Mouse (Mus musculus) adrenal gland, adult 8-10 months (tissue): ENCODE measurements at regions not wholly inside any gene's neighbourhood (a gene's known extent, or its start where the extent isn't known, plus 50 kb on each side); places are given as distances from the start of the nearest gene placed in this dataset.

Experiments
- DNase-seq: peaks from one replicate; pipeline ENCODE4 v3.0.0; 2022

GRCm38 (mm10) chr8:47769452-47769851 is 52.5 kb upstream of the Cldn24 start:
- no peak for DNase-seq

GRCm38 (mm10) chr8:47768751-47769150 is 53.2 kb upstream of the Cldn24 start:
- peak; percentile 28 for DNase-seq

- DNase-seq: no peak
These were observed 50.7 kb upstream of the Cdkn2aip start for GRCm38 (mm10) chr8:47764480-47764879.

GRCm38 (mm10) chr8:47764068-47764467 is 50.3 kb upstream of the Cdkn2aip start:
- no peak for DNase-seq
